Mouse (Mus musculus) heart, adult 18-20 months (tissue): ENCODE measurements at regions not wholly inside any gene's neighbourhood (a gene's known extent, or its start where the extent isn't known, plus 50 kb on each side); places are given as distances from the start of the nearest gene placed in this dataset.

Experiments used
- DNase-seq, 2 experiments: peaks; one replicate each; pipeline ENCODE4 v3.0.0; 2021 to 2022; ENCODE audit warnings: mixed read lengths in 1 of 2

- DNase-seq: no peak
These were observed 158.2 kb downstream of the Naf1 start for GRCm38 (mm10) chr8:67018242-67018641.

- DNase-seq: no peak
These were observed 172.8 kb downstream of the Naf1 start for GRCm38 (mm10) chr8:67032856-67033255.

- peak in 1 of 2 experiments; percentile 2 for DNase-seq
These were observed 201.5 kb downstream of the Naf1 start for GRCm38 (mm10) chr8:67061506-67061905.

- no peak for DNase-seq
These were observed 208.2 kb downstream of the Naf1 start for GRCm38 (mm10) chr8:67068036-67068721.

GRCm38 (mm10) chr8:67086215-67087010, 226.4 kb downstream of the Naf1 start:
- no peak for DNase-seq
